Mouse (Mus musculus): ENCODE data around the gene Zfc3h1. TPM values are rescaled to one million over a fixed set of nuclear protein-coding genes. Genes with fewer than 3 reads are reported as not detected.

The Zfc3h1 gene
- 9.0 and 13.0 TPM in 2 replicates for polyA plus RNA-seq (2015; fragmentation: Nextera tagmentation; extraction: Ambion mirVana)

DNA sequence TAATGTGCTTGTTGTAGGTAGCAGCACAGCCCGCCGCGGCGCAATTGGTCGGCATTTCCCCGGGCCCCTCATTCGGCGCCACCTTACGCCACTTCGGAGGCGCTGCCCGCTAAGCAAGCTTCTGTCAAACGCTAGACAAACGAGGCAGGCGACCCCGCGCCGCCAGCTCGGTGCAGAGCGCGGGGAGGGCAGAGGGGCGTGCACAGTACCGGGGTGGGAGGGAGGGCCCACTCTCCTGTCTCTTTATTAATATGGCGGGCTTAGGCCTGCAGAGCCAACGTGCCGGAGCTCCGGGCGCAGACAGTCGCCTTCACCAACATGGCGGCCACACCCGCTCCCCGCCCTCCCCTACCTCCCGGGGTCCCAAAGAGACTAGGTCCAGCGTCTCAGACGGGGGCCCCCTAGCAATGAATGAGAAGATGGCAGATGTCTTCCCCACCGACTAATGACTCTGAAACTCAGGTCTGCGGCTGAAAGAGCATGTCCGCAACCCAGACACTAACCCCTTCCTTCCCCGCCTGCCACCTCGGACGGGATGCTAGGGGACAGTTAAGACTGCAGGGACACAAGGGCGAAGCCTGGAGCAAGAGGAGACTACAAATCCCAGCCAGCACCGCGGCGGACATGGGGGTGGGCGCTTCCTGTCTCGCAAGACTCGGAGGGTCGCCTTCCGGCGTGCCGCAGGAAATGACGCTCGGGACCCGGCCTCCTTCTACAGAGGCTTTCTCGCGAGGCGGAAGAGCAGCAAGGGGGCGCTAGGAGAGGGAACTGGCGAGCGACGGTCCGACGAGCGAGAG is at the start of gene Zfc3h1, which contains the start of gene Thap2:
Gene Zfc3h1, plus strand, starts transcription at position 739 of the 797 bp plus-strand sequence.
Gene Thap2, minus strand, starts transcription at position 223 of the 797 bp plus-strand sequence.

DNA sequence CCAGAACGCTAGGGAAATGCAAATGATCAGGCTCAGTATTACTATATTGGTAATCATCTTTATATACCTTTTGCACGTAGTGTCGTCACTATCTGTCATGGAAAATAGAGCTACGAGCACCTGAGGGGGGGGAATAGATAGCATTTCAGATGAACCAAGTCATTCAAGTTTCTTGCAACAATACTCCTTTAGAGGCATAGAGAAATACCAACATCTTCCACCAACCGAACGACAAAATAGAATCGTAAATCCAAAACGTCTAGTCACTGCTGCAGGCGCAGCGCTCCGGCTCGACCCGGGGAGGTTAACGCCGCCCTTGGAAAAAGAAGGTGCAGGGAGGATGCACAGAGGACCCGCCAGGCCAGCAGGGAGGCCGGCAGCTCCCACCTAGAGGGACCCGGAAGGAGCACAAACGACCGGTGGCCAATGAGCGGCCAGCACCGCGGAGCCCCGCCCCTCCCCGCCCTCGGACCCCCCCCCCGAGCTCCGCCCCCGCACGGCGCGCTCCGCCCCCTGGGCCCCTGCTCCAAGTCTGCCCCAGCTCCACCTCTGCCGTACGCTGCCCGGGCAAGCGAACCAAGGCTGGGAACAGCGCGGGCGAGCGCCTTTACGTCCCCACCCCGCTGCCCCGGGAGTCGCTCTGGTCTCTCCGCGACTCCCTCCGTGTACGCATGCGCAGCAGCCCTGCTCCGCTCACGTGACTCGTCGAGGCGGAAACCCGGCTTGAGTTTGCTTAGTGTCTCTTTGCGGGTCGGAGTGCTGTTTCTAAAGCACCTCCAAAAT is 22.7 kb upstream of the Zfc3h1 start, which contains the start of gene Tmem19:
Gene Tmem19, minus strand, starts transcription at position 662 of the 783 bp plus-strand sequence.

Other genes starting within 250 kb of the Zfc3h1 start
- gene Tph2, start 199.9 kb upstream of the Zfc3h1 start, polyA plus RNA-seq (2015; fragmentation: Nextera tagmentation; extraction: Ambion mirVana), result 0.07 and 0.14 TPM in 2 replicates
- 36.6 and 53.1 TPM in 2 replicates for gene Tbc1d15, start 133.5 kb upstream of the Zfc3h1 start, polyA plus RNA-seq (2015; fragmentation: Nextera tagmentation; extraction: Ambion mirVana)
- 14.8 and 22.0 TPM in 2 replicates for gene Rab21, start 69.4 kb upstream of the Zfc3h1 start, polyA plus RNA-seq (2015; fragmentation: Nextera tagmentation; extraction: Ambion mirVana)
- 25.6 and 31.9 TPM in 2 replicates for gene Tmem19, start 22.5 kb upstream of the Zfc3h1 start, polyA plus RNA-seq (2015; fragmentation: Nextera tagmentation; extraction: Ambion mirVana)
- gene Thap2, start 516 bp upstream of the Zfc3h1 start, polyA plus RNA-seq (2015; fragmentation: Nextera tagmentation; extraction: Ambion mirVana), result 10.3 and 12.4 TPM in 2 replicates
- 0.14 TPM in 1 of 2 replicates, not detected in the other for gene A930009A15Rik, start 185.0 kb downstream of the Zfc3h1 start, polyA plus RNA-seq (2015; fragmentation: Nextera tagmentation; extraction: Ambion mirVana)
- 4.7 and 13.7 TPM in 2 replicates for gene Lgr5, start 202.8 kb downstream of the Zfc3h1 start, polyA plus RNA-seq (2015; fragmentation: Nextera tagmentation; extraction: Ambion mirVana)

All from adrenal gland, postnatal 0 days (tissue).